Mouse (Mus musculus) lung, embryonic 15.5 days (tissue): Measurements from ENCODE around the gene Keap1. TPM values are rescaled to one million over a fixed set of nuclear protein-coding genes. Genes with fewer than 3 reads are reported as not detected.

Experiments
- ATAC-seq: fragments of 200-750 bp; cut with Nextera tagmentation; 2 replicates; pipeline ENCODE4 v1.8.0; 2017; ENCODE audit warnings: moderate number of reproducible peaks, borderline replicate concordance; ENCODE audit not compliant: low FRiP score, low TSS enrichment; ENCODE audit errors: extremely low read depth
- H3K27ac ChIP-seq: fragments of 300-500 bp; sonication (generic); 2 replicates; pipeline ENCODE4 v1.5.1; 2015; ENCODE audit warnings: moderate library complexity, mild to moderate bottlenecking, inconsistent platforms
- H3K27me3 ChIP-seq: fragments of 300-500 bp; sonication (generic); 2 replicates; pipeline ENCODE4 v1.6.1; 2015; ENCODE audit warnings: inconsistent platforms
- H3K36me3 ChIP-seq: fragments of 300-500 bp; sonication (generic); 2 replicates; pipeline ENCODE4 v1.6.1; 2015; ENCODE audit warnings: inconsistent platforms
- H3K4me1 ChIP-seq: fragments of 300-500 bp; sonication (generic); 2 replicates; pipeline ENCODE4 v1.6.1; 2015; ENCODE audit warnings: inconsistent platforms
- H3K4me2 ChIP-seq: fragments of 300-500 bp; sonication (generic); 2 replicates; pipeline ENCODE4 v1.6.1; 2015; ENCODE audit warnings: inconsistent platforms, mild to moderate bottlenecking, moderate library complexity
- H3K4me3 ChIP-seq: fragments of 300-500 bp; sonication (generic); 2 replicates; pipeline ENCODE4 v1.5.1; 2015; ENCODE audit warnings: mild to moderate bottlenecking, inconsistent platforms
- H3K9ac ChIP-seq: fragments of 300-500 bp; sonication (generic); 2 replicates; pipeline ENCODE4 v1.6.1; 2015; ENCODE audit warnings: inconsistent platforms
- H3K9me3 ChIP-seq: fragments of 300-500 bp; sonication (generic); 2 replicates; pipeline ENCODE4 v1.6.1; 2016; ENCODE audit warnings: inconsistent platforms
- WGBS: fragments of 180-500 bp; shearing (Covaris S2); methylation state at CpG from one replicate; pipeline ENCODE4 v1.1.7; 2015; 5-methylcytosine and 5-hydroxymethylcytosine counted together
- polyA plus RNA-seq: library from polyadenylated mRNA; unstranded; fragments of >200 nt; fragmentation: Nextera tagmentation; extraction: Ambion mirVana; gene quantifications from 2 replicates; pipeline ENCODE4 v1.2.1, GENCODE M21; 2015

Keap1 gene
- polyA plus RNA-seq, 1 experiment from 2014 or later, result 68.3 TPM

DNA sequence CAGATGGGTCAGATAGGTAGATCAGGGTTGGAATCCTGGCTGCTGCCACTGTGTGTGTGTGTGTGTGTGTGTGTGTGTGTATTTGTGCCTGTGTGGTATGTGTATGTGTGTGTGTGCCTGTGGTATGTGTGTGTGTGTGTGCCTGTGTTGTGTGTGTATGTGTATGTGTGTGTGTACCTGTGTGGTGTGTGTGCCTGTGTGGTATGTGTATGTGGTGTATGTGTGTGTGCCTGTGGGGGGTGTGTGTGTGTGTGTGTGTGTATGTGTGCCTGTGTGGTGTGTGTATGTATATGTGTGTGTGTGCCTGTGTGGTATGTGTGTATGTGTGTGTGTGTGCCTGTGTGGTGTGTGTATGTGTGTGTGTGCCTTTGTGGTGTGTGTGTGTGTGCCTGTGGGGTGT is 15.5 kb upstream of the Keap1 start:
- ATAC-seq, result no peak
- Histone ChIP-seq H3K36me3 (no peaks in the 10 kb centered on the region), H3K4me3 (no peak overlapping the region), H3K27me3 (peaks cover 28% of the 10 kb centered on the region), H3K27ac (no peak overlapping the region), H3K4me1 (no peaks in the 10 kb centered on the region), H3K9me3 (no peaks in the 10 kb centered on the region), H3K9ac (no peak overlapping the region), H3K4me2 (no peak overlapping the region)

DNA sequence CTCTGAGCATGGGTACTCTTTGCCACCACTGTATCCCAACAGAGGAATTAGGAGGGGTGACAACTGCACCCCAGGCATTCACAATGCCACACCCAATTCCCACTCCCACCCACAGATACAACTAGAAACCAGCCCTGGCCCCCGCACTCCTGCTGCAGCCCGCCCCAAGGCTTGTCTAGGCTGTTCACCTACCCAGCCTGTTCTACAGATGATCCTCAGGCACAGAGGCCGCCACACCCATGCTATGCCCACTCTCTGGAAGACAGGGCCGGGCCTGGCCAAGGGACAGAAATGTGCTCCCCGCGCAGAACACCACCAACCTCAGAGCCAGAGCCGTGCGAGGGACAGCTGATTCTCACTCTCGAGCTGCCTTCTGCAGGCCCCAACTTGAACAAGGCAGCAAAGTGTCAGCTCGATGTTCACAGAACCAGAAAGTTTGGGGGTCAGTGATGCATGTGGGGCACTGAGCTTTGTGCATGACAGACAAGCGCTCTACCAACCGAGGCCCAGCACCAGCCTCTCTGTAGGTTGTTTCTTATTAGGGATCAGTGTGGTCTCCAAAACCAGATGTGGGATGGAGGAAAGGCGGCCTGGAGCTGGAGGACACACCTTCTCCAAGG is 12.1 kb upstream of the Keap1 start:
- WGBS, result 51% methylated on average over 13 of the region's 13 CpGs
- Histone ChIP-seq H3K4me3 (no peak overlapping the region), H3K27me3 (peaks cover 59% of the 10 kb centered on the region), H3K36me3 (no peaks in the 10 kb centered on the region), H3K9me3 (no peaks in the 10 kb centered on the region), H3K4me2 (no peak overlapping the region), H3K9ac (no peak overlapping the region), H3K4me1 (peaks cover 7% of the 10 kb centered on the region; the same call in 1 of the 2 replicates), H3K27ac (no peak overlapping the region)
- no peak; the same call in 1 of the 2 replicates for ATAC-seq

DNA sequence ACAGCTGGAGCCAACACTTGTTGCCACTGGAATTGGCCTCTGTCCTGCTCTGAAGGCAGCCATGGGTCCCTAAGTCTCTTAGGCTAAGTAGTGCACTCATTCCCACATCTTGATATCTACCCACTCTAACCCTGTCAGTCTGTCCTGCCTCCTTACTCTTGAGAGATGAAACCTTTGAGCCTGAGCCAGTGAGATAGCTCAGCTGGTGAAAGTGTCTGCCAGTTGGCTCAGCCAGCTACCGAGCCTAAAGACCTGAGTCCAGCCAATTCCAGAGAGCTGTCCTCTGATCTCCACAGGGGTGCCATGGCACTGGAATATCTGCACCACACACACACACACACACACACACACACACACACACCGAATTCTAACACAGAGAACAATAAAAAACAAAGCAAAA is 11.3 kb upstream of the Keap1 start:
- peaks cover 7% of the 10 kb centered on the region; the same call in 1 of the 2 replicates for H3K4me1 ChIP-seq
- H3K27me3 ChIP-seq, result peaks cover 67% of the 10 kb centered on the region
- H3K4me2 ChIP-seq, result no peak overlapping the region
- ATAC-seq, result no peak
- H3K9ac ChIP-seq, result no peak overlapping the region
- H3K36me3 ChIP-seq, result no peaks in the 10 kb centered on the region
- H3K27ac ChIP-seq, result no peak overlapping the region
- H3K9me3 ChIP-seq, result no peaks in the 10 kb centered on the region
- no peak overlapping the region for H3K4me3 ChIP-seq
- 44% methylated on average over 2 of the region's 2 CpGs for WGBS

DNA sequence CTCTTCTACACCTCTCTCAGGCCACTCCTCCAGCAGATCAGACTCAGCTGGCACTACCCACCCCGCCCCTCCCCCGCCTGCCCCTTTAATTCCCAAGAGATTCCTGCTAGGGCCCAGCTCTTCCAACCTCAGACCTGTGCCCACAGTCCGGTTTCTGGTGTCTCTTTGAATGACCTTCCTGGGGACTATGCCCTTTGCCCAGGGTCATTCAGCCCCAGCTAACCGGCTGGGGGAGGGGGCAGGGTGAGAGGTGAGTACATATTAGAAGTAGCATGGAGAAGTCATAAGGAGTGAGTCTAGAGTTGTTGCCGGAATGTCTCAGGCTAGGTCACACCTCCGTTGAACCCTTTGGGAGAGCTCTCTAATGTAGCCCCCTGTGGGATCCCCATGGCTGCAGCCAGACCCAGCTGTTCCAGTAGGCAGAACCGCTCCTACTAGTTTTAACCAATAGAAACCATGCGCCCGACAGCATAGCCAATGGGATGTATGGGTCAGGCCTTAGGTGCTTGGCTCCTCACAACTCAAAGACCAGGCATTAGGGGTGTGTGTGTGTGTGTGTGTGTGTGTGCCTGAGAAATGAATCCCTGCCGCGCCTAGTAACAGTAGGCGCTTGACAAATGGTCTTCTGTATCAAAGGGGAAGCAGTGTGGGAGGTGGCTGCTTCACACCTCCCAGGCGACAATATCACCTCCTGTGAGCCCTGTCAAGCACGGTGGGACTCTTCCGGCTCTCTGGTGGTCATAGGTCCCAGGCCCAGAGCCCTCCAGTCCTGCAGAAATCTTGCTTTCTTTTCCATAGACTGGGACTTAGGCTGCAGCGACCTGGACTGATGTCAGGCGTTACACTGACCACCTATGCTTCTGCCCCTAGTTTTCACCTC is 10.7 kb upstream of the Keap1 start:
- 17% methylated on average over 17 of the region's 17 CpGs for WGBS
- no peak overlapping the region for H3K9ac ChIP-seq
- H3K4me1 ChIP-seq, result peaks cover 11% of the 10 kb centered on the region
- no peak overlapping the region for H3K4me3 ChIP-seq
- H3K36me3 ChIP-seq, result no peaks in the 10 kb centered on the region
- H3K4me2 ChIP-seq, result no peak overlapping the region
- H3K9me3 ChIP-seq, result no peaks in the 10 kb centered on the region
- ATAC-seq, result no peak; the same call in 1 of the 2 replicates
- H3K27ac ChIP-seq, result no peak overlapping the region
- H3K27me3 ChIP-seq, result peaks cover 73% of the 10 kb centered on the region

DNA sequence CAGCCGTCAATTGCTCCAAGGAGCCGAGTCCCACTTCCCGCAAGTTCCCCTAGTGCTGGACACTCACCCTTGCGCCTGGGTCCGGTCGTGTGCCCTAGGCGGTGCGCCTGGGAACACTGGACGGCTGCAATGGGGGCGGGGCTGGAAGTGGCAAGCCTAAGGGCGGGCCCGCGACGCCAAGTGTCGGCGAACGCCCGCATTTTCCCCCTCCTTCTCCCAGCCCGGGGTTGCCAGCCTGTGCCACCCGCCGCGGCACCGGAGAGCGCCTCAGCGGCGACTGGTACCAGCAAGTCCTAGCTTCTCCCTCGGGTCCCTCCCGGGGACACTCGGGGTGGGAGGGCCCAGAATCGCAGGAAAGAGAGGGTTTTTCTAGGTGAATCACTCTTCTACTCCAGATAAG is 9.2 kb upstream of the Keap1 start, which contains the start of gene S1pr5:
Gene S1pr5, minus strand, starts transcription at position 118 of the 400 bp plus-strand sequence.
- Histone ChIP-seq H3K27ac (no peak within 1 kb of the TSS), H3K9me3 (no peaks in the 10 kb centered on the region), H3K36me3 (no peaks in the 10 kb centered on the region), H3K9ac (no peak within 1 kb of the TSS), H3K4me3 (peak within 1 kb of the TSS; percentile 15), H3K27me3 (peaks cover 88% of the 10 kb centered on the region), H3K4me2 (peak within 1 kb of the TSS; percentile 50), H3K4me1 (peaks cover 23% of the 10 kb centered on the region)
- WGBS, result 3% methylated on average over 30 of the region's 30 CpGs
- ATAC-seq, result 0 out of 2 replicates have a peak, but pooled peaks have one; percentile 25

DNA sequence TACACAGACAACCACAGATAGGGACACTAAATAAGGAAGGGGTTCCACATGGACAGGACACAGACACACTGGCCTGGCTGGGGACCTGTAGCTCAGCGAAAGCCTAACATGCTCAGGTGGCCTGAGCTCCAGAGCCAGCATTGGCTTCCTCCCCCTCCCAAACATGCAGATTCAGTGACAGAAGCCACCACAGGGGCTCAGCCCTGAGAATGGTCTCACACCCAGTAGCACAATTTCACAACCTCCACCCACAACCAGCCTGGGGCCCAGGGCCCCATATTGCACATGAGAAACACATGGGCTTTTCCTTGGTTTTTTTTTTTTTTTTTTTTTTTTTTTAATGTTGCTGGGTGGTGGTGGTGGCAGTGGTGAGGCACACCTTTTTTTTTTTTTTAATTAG is 7.2 kb upstream of the Keap1 start:
- WGBS, result 73% methylated on average over 1 of the region's 1 CpGs
- H3K4me3 ChIP-seq, result no peak overlapping the region
- no peaks in the 10 kb centered on the region for H3K36me3 ChIP-seq
- H3K27me3 ChIP-seq, result peaks cover 96% of the 10 kb centered on the region
- H3K4me2 ChIP-seq, result no peak overlapping the region
- no peak overlapping the region for H3K9ac ChIP-seq
- H3K9me3 ChIP-seq, result no peaks in the 10 kb centered on the region
- no peak overlapping the region for H3K27ac ChIP-seq
- ATAC-seq, result no peak
- H3K4me1 ChIP-seq, result peaks cover 23% of the 10 kb centered on the region

DNA sequence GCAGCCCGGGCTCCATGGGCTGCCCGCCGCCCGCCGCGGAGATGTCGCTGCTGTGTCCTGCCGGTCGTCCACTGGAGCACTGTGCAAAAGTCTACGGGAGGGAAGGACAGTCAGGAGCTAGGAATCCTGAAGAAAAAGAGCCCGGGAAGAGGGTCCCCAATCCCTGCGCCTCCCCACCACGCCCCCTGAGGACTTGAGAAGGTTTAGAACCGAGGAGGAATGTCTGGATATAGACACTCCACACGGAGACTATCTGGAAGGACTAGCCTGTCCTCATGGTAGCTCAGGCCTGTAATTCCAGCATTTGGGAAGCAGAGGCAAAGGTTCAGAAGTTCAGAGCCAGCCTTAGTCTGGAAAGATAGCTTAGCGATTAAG is 5.9 kb upstream of the Keap1 start:
- WGBS, result 4% methylated on average over 16 of the region's 16 CpGs
- 0 out of 2 replicates have a peak overlapping the region, but pooled peaks have one; percentile 7 for H3K9ac ChIP-seq
- ATAC-seq, result no peak

DNA sequence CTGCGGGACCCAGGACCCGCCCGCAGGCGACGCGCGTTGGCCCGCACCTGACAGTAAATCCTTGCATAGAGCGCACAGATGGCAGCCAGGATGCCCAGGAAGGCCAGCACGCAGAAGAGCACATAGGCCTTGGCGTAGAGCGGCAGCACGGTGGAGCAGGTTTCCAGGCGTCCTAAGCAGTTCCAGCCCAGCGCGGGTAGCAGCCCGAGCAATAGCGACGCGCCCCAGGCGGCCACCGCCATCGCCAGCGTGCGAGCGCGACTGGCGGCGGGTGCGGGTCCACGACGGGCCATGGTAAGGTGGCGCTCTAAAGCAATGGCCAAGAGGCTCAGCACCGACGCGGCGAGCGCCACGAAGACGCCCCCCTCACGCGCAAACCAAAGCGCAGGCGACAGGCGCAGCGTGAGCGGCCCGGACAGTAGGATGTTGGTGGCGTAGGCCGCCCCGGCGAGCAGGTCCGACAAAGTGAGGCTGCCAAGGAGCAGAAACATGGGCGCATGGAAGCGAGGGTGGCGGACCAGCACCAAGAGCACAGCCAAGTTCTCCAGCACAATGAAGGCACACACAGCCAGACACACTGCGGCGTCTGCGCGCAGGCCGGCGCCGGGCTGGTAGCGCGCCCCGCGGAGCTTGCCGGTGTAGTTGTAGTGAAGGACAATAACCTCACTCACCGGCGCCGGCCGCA is 5.4 kb upstream of the Keap1 start:
- no peak for ATAC-seq
- peak overlapping the region; percentile 42 for H3K4me3 ChIP-seq
- peaks cover 25% of the 10 kb centered on the region for H3K4me1 ChIP-seq
- H3K27ac ChIP-seq, result no peak overlapping the region
- no peaks in the 10 kb centered on the region for H3K9me3 ChIP-seq
- H3K36me3 ChIP-seq, result no peaks in the 10 kb centered on the region
- H3K9ac ChIP-seq, result 0 out of 2 replicates have a peak overlapping the region, but pooled peaks have one; percentile 7
- WGBS, result 1% methylated on average over 72 of the region's 72 CpGs
- peaks cover 79% of the 10 kb centered on the region for H3K27me3 ChIP-seq
- peak overlapping the region; percentile 85 for H3K4me2 ChIP-seq

More for the DNA sequence above, 5.9 kb upstream of the Keap1 start:
- H3K27ac ChIP-seq, result no peak overlapping the region
- no peaks in the 10 kb centered on the region for H3K9me3 ChIP-seq
- peaks cover 84% of the 10 kb centered on the region for H3K27me3 ChIP-seq
- peak overlapping the region; percentile 85 for H3K4me2 ChIP-seq
- peaks cover 23% of the 10 kb centered on the region for H3K4me1 ChIP-seq
- H3K36me3 ChIP-seq, result no peaks in the 10 kb centered on the region
- peak overlapping the region; percentile 42 for H3K4me3 ChIP-seq

DNA sequence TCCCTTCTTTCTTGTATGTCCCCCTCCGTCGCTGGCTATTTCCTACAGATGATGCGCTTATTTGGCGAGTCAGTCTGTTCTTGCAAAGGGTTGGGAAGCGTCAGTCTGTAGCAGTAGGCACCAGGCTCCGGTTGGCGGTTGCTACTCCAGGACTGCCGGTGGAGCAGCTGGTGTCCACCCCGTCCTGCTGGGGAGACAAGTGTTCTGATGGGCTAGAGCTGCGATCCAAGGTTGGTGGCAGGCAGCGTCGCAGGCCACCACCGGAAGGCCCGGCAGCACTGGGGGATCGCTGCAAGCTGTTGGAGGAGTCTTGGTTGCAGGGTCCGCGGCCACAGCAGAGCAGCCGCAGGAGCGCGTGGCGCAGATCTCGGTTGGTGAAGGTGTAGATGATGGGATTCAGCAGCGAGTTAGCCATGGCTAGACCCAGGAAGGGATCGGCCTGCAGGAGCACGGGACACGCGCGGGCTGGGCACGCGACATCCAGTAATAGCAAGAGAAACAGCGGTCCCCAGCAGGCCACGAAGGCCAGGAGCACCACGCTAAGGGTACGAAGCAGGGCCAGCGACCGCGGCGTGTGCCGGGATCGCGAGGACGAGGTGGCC is 4.8 kb upstream of the Keap1 start:
- H3K9me3 ChIP-seq, result no peaks in the 10 kb centered on the region
- H3K4me1 ChIP-seq, result peaks cover 27% of the 10 kb centered on the region
- H3K27me3 ChIP-seq, result peaks cover 72% of the 10 kb centered on the region
- WGBS, result 9% methylated on average over 42 of the region's 42 CpGs
- no peaks in the 10 kb centered on the region for H3K36me3 ChIP-seq
- H3K27ac ChIP-seq, result no peak overlapping the region
- no peak for ATAC-seq
- peak overlapping the region; percentile 42 for H3K4me3 ChIP-seq
- peak overlapping the region; percentile 85 for H3K4me2 ChIP-seq
- H3K9ac ChIP-seq, result no peak overlapping the region

DNA sequence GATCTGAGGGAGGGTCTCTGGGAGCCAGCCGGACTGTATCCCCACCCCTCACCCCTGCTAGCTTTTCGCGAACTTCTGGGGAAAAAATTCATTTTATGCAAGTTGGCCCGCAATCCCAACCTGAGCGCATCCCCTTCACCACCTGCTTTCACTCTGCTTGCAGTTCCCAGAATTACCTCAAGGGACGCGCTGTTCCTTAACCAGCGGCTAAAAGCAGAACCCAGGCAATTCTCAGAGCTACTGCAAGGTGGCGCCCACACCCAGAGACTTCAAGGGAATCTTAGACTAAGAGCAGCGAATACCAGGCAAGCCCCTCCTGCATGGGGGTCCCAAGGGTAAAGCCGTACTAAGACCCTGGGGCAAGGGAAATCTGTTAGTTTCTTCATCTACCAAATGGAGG is 2.2 kb upstream of the Keap1 start:
- H3K36me3 ChIP-seq, result no peaks in the 10 kb centered on the region
- H3K4me3 ChIP-seq, result no peak overlapping the region
- ATAC-seq, result no peak
- WGBS, result 8% methylated on average over 11 of the region's 11 CpGs
- no peak overlapping the region for H3K27ac ChIP-seq
- no peak overlapping the region for H3K4me2 ChIP-seq
- H3K27me3 ChIP-seq, result peaks cover 49% of the 10 kb centered on the region
- H3K9ac ChIP-seq, result no peak overlapping the region
- H3K9me3 ChIP-seq, result no peaks in the 10 kb centered on the region
- peaks cover 34% of the 10 kb centered on the region for H3K4me1 ChIP-seq

DNA sequence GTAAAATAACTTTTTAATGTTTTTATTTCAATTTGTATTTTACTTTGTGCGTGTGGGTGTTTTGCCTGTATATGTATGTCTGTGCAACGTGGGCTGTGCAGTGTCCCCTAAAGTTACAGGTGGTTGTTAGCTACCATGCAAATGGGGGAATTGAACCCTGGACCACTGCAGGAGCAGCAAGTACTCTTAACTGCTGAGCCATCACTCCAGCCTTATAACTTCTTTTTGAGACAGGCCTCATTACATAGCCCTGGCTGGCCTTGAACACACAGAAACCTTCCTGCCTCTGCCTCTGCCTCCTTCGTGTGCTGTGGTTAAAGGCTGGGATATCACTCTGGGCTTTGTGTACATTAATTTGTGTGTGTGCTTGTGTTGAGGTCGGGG is 296 bp upstream of the Keap1 start:
- peaks cover 26% of the 10 kb centered on the region for H3K4me1 ChIP-seq
- 27% methylated on average over 4 of the region's 4 CpGs for WGBS
- peak overlapping the region; percentile 94 for H3K9ac ChIP-seq
- ATAC-seq, result no peak
- H3K9me3 ChIP-seq, result no peaks in the 10 kb centered on the region
- peaks cover 30% of the 10 kb centered on the region for H3K27me3 ChIP-seq
- no peak overlapping the region for H3K27ac ChIP-seq
- H3K4me2 ChIP-seq, result peak overlapping the region; percentile 60
- H3K4me3 ChIP-seq, result peak overlapping the region; percentile 78
- peaks cover 11% of the 10 kb centered on the region for H3K36me3 ChIP-seq
